Mouse (Mus musculus) lung, postnatal 10 days (tissue): Measurements from ENCODE around the gene Lrmp.

Experiments
- DNase-seq: peaks from one replicate; pipeline ENCODE4 v3.0.0; 2021

Gene Lrmp

GRCm38 (mm10) chr6:145210056-145210680 lies 94.7 kb downstream of the Lrmp start:
- DNase-seq, result no peak

- DNase-seq, result peak; percentile 100
Observed at GRCm38 (mm10) chr6:145210816-145211338, 95.4 kb downstream of the Lrmp start, which contains the start of the genes Casc1 and Etfrf1. Casc1 (minus strand) TSS chr6:145211005. Etfrf1 (plus strand) TSS chr6:145211134.

GRCm38 (mm10) chr6:145211376-145212305 lies 96.2 kb downstream of the Lrmp start:
- DNase-seq, result peak; percentile 33

- no peak for DNase-seq
Observed at GRCm38 (mm10) chr6:145213916-145214315, 98.5 kb downstream of the Lrmp start.

- no peak for DNase-seq
Observed at GRCm38 (mm10) chr6:145215826-145216225, 100.4 kb downstream of the Lrmp start.

- DNase-seq, result no peak
Observed at GRCm38 (mm10) chr6:145224246-145224645, 108.8 kb downstream of the Lrmp start.
